Mouse (Mus musculus) urinary bladder, postnatal 14 days (tissue): ENCODE measurements at regions not wholly inside any gene's neighbourhood (a gene's known extent, or its start where the extent isn't known, plus 50 kb on each side); places are given as distances from the start of the nearest gene placed in this dataset.

Source experiments
- DNase-seq: peaks from one replicate; pipeline ENCODE4 v3.0.0; 2021; ENCODE audit warnings: low spot score

DNA sequence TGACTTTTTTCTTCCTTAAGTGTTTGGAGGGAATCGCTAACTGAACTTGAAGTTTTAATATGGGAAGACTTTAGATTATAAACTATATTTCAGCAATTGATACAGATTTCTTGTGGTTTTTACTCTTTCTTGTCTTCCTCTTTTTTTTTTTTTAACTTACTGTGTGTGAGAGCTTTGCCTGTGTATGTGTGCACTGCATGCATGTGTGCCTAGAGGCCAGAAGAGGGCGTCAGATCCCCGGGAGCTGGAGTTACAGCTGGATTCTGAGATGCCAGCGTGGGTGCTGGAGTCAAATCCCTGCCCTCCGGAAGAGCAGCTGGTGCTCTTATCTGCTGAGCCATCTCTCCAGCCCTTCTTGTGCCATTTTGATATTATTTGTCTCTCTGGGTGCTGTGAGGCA is 129.6 kb downstream of the Trim33 start:
- DNase-seq = no peak

DNA sequence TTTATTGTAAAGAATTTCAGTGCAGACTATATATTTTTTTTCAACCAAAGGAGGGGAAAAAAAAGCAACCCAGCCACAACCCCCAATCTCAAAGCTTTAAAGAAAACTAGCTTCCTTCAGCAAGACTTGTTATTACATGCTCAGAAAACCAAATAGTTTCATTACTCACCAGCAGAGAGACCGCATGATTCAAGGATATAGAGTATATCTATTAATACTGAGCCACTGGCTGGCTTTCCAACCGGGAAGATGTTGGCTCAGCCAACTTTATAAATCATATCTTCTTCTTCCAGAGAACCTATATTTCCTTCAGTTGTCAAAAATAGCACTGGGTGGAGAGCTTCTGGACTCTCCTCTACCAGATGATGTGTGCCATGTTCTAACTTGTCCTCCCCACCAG is 133.2 kb downstream of the Trim33 start:
- DNase-seq = no peak

- DNase-seq = no peak
Measured at GRCm38 (mm10) chr3:103415051-103415695, 136.1 kb downstream of the Trim33 start.

- DNase-seq = no peak
Measured at GRCm38 (mm10) chr3:103416296-103416695, 137.2 kb downstream of the Trim33 start.

GRCm38 (mm10) chr3:103417781-103418180 is 138.7 kb downstream of the Trim33 start:
- DNase-seq = no peak

GRCm38 (mm10) chr3:103419761-103420620 is 140.9 kb downstream of the Trim33 start:
- DNase-seq = peak; percentile 16

DNA sequence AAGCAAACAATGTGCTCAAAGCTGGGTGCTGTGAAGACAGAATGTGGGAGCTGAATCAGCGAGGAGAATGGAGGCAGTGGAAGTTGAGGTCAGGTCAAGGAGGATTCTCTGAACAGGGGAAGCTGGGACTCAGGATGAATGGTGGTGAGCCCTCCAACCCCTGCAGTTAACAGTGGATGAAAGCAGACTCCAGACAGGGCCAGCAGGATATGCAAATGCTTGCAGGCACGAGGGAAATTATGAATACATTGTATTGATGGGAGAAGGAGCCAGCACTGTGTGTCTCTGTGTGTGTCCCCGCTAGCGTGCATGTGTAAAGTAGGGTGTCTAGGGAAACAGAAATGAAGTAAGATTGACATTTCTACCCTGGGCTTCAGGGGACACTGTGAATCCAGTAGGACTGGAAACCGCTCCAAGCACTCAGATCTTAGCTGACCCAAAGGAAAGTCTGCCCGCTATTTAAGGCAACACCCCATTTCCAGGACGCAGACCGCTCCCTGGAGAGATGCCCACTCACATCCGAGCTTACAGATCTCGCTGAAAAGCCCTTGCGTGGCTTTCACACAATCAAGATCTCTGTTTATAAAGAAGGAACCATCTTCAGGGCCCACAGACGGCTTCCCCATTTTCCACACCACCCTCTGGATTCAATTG is 141.7 kb downstream of the Trim33 start:
- DNase-seq = no peak

- no peak for DNase-seq
Measured at GRCm38 (mm10) chr3:103421275-103421621, 142.2 kb downstream of the Trim33 start.

- no peak for DNase-seq
Measured at GRCm38 (mm10) chr3:103422806-103423205, 143.7 kb downstream of the Trim33 start.

- no peak for DNase-seq
Measured at GRCm38 (mm10) chr3:103423290-103423689, 144.2 kb downstream of the Trim33 start.

GRCm38 (mm10) chr3:103425812-103426430 is 146.8 kb downstream of the Trim33 start:
- peak; percentile 20 for DNase-seq

DNA sequence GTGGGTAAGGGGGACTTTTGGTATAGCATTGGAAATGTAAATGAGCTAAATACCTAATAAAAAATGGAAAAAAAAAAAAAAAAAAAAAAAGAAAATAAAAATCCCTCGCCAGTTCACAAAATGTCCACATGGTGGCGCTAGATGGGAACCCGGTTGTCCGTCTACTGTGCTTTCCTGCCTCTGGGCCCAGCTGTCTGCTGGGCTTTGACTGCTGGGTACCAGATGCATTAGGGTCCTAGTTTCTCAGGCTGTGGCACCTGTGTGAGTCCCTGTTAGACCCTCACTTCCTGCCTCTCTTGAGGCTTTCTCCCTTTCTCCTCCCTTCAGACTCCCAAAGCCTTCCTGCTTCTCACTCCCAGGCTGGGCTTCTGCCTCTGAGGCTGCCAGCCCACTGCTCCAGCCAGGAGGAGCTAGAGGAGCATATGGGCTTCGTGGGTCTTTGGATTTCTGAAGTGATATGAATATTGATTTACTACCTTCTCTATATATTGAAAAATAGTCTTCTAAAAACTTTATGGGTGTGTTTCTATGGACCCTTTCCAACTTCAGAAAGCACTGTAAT is 145.7 kb upstream of the Syt6 start:
- no peak for DNase-seq

- DNase-seq = no peak
Measured at GRCm38 (mm10) chr3:103430131-103430530, 144.9 kb upstream of the Syt6 start.

DNA sequence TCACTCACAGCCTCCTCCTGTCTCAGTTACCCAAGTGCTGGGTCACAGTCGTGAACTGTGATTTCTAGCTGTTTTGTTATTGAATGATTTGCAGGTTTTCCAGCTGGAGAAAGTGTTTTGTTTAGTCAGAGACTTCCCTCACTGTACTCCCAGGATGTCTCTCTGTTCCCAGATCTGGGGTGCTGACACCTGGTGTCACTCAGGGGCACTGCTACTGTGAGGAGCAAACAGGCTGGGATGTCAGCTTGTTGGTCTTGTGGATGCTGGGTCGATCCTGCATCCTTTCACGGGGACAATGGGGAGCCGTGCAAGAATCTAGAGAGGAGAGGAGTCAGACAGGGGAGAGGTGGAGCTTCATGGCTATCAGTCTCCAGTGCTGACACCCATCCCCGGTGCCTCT is 142.8 kb upstream of the Syt6 start:
- DNase-seq = no peak

DNA sequence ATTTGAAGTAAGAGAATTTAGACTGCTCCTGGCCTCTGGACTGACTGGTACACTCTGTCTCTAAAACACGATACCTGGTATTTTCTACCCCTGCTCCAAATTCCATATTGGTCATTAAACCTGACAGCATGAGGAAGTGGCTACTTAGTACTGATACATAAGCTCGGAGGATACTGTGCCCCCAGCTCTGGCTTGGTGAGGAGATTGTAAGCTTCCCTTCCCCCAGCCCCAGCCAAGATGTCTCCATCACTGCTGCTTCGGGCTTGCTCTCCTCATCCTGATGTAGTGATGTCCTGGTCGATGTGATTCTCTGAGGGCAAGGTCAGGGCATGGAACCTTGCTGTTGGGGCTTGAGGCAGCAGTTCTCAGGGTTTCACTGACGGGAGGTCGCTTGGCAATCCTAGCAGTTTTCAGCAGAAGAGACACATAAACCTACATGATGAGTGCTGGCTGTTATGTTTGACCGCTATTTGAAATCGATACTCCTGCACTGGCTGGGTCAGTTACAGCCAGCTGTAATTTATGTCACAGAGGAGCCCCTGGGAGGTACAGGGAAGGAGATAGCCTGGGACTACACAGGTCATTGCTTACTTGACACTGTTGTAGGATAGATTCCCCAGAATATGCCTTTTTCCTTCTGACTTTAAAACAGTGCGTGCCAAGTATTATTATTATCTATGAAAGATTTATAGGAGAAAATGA is 138.0 kb upstream of the Syt6 start:
- no peak for DNase-seq

GRCm38 (mm10) chr3:103438791-103439354 is 136.2 kb upstream of the Syt6 start:
- DNase-seq = peak; percentile 44

DNA sequence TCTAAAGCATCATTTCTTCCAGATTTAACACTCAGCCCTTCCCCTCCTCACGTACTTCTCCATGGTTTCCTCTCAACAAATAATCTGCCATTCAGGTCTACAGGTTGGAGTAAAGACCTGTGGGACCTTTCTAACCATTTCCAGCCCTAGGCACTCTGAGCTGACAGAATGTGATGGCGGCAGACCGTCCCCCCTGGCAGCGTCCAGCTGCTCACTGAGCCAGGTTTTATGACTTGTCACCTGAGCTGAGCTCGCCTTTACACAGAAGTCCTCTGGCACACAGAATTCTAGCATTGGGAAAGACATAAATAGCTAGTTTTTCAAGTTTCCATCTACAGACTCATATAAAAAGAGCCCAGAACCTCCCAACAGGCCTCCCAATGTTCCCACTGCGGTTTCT is 131.8 kb upstream of the Syt6 start:
- no peak for DNase-seq

GRCm38 (mm10) chr3:103445852-103446251 is 129.2 kb upstream of the Syt6 start:
- DNase-seq = no peak

DNA sequence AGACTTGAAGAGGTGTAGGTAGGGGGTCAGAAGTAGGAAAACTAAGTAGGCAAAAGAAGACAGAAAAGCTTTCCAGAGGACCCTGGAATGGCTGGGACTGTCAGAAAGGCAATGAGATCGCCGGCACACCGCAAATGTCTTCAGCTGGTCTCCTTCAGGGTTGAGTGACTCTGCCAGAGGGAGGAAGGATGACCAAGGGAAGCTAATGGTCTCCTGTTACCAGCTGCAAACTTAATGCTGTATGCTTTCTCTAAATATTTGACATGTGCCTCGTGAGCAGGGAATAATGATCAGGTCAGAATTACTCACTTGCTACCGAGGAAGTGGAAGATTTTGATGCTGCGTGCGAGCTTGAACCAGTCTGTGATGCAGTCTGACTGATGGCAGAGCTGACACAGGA is 125.2 kb upstream of the Syt6 start:
- DNase-seq = no peak

GRCm38 (mm10) chr3:103451971-103452370 is 123.1 kb upstream of the Syt6 start:
- no peak for DNase-seq

GRCm38 (mm10) chr3:103463760-103464159 is 111.3 kb upstream of the Syt6 start:
- no peak for DNase-seq
